Mouse (Mus musculus) midbrain, embryonic 12.5 days (tissue): ENCODE measurements at regions not wholly inside any gene's neighbourhood (a gene's known extent, or its start where the extent isn't known, plus 50 kb on each side); places are given as distances from the start of the nearest gene placed in this dataset.

Source experiments
- ATAC-seq: fragments of 200-750 bp; cut with Nextera tagmentation; 2 replicates; pipeline ENCODE4 v1.8.0; 2017; ENCODE audit warnings: low read depth, moderate TSS enrichment, moderate library complexity; ENCODE audit not compliant: low FRiP score
- H3K27ac ChIP-seq: fragments of 300-500 bp; sonication (generic); replicated peaks from 2 replicates; pipeline ENCODE4 v1.5.1; 2016; ENCODE audit warnings: mild to moderate bottlenecking
- H3K27me3 ChIP-seq: fragments of 300-500 bp; sonication (generic); 2 replicates; pipeline ENCODE4 v1.6.1; 2016; ENCODE audit warnings: mild to moderate bottlenecking
- H3K36me3 ChIP-seq: fragments of 300-500 bp; sonication (generic); 2 replicates; pipeline ENCODE4 v1.6.1; 2016
- H3K4me1 ChIP-seq: fragments of 300-500 bp; sonication (generic); 2 replicates; pipeline ENCODE4 v1.6.1; 2016
- H3K4me2 ChIP-seq: fragments of 300-500 bp; sonication (generic); replicated peaks from 2 replicates; pipeline ENCODE4 v1.6.1; 2016; ENCODE audit warnings: mild to moderate bottlenecking, moderate library complexity
- H3K4me3 ChIP-seq: fragments of 300-500 bp; sonication (generic); 2 replicates; pipeline ENCODE4 v1.5.1; 2016; ENCODE audit warnings: mild to moderate bottlenecking
- H3K9ac ChIP-seq: fragments of 300-500 bp; sonication (generic); replicated peaks from 2 replicates; pipeline ENCODE4 v1.6.1; 2016; ENCODE audit warnings: mild to moderate bottlenecking, moderate library complexity
- H3K9me3 ChIP-seq: fragments of 300-500 bp; sonication (generic); 2 replicates; pipeline ENCODE4 v1.6.1; 2016; ENCODE audit warnings: mild to moderate bottlenecking
- WGBS: fragments of 180-500 bp; shearing (Covaris S2); methylation state at CpG from one replicate; pipeline ENCODE4 v1.1.7; 2016; 5-methylcytosine and 5-hydroxymethylcytosine counted together

DNA sequence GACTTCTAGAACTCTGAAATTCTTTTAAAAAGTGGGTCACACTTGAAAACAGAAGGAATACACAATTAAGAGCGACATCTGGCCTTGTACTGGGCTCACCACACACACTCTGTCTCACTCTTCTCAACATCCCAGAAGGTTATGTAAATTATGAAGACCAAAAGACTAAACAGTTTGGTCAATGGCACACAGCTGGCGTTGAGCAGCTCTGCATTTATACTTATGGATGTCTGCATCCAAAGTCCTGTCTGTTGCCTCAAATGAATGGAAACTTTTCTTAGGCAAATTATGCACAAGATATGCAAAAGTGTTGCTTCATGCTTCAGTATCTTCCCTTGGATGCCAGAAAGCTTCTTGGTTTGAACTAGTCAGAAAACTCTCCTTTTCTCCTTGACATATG lies 323.5 kb downstream of the Ppp3ca start:
- no peak for ATAC-seq
- Histone ChIP-seq H3K27me3 (no peaks in the 10 kb centered on the region), H3K4me3 (no peak overlapping the region), H3K9ac (no peak overlapping the region), H3K9me3 (no peaks in the 10 kb centered on the region), H3K4me1 (no peaks in the 10 kb centered on the region), H3K27ac (no peak overlapping the region), H3K36me3 (no peaks in the 10 kb centered on the region), H3K4me2 (no peak overlapping the region)
- WGBS: 85% methylated on average over 2 of the region's 2 CpGs

DNA sequence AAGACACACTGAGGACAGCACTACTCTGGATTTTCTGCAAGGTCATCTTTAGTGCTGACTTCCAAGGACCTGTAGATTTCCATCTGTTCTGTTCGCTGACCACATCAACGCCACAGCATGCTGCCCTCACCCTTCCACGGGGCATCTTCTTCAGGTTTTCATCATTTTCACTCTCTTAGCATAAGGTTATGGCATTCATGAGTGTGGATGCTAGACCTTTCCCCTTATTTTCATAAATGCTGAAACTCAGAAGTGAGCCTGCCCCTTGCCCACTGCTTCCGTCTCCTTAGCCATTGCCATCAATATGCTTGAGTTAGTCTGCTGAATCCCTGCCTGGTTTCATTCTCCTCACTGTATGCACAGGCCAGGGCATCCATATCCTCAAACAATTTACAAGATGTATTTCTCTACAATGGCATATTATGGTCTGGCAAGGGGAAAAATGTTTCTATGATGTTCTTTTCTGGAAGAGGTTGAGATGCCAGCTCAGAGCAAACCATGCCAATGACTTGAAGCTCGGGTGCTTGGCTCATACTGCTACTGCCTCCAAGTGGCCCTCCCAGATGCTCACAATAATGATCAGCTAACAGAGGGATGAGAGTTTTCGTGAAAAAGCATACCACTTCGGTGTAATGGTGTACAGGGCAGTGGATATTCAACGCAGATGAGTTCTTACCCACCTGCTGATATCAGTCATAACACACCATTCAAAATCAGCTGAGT lies 324.6 kb downstream of the Ppp3ca start:
- ATAC-seq: no peak
- Histone ChIP-seq H3K9me3 (no peaks in the 10 kb centered on the region), H3K27ac (no peak overlapping the region), H3K9ac (no peak overlapping the region), H3K4me1 (no peaks in the 10 kb centered on the region), H3K4me3 (no peak overlapping the region), H3K36me3 (no peaks in the 10 kb centered on the region), H3K4me2 (no peak overlapping the region), H3K27me3 (no peaks in the 10 kb centered on the region)
- 92% methylated on average over 8 of the region's 8 CpGs for WGBS

DNA sequence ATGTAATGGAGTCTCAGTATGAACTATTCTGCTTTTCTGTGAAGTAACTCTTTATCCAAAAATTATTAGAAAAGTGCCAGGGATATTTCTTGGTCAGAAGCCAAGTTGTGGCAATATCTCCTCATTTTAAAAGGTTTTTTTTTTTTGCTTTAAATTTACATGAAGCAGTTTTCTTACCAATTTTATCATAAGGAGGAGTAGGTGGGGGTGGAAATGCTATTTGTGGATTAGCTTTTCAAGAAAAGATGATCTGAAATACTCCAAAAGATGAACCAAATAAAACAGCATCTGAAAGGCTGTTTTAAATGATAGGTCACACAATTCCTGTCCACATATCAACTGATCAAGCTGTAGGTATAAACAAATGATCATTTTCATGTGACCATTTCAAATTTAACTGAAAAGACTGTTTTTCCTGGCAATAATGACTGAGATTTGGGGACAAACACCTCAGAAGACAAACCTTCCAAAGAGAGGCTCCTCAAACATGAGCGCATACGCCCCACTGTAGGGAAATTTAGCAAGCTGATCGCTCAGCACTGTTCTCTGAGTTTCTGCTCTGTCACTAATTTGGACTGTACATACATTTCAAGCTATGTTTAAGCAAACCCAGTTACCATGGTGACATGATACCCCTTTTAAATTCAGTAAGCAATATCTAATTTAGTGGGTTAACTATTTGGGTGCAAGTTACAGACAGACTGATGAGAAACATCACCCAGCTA lies 325.8 kb downstream of the Ppp3ca start:
- Histone ChIP-seq H3K9me3 (no peaks in the 10 kb centered on the region), H3K4me3 (no peak overlapping the region), H3K9ac (no peak overlapping the region), H3K27me3 (no peaks in the 10 kb centered on the region), H3K27ac (no peak overlapping the region), H3K4me1 (no peaks in the 10 kb centered on the region), H3K36me3 (no peaks in the 10 kb centered on the region), H3K4me2 (no peak overlapping the region)
- no peak for ATAC-seq
- WGBS: 94% methylated on average over 3 of the region's 3 CpGs

GRCm38 (mm10) chr3:136996381-136996895 lies 326.5 kb downstream of the Ppp3ca start:
- no peak overlapping the region for H3K4me2 ChIP-seq
- no peaks in the 10 kb centered on the region for H3K27me3 ChIP-seq
- no peak overlapping the region for H3K4me3 ChIP-seq
- H3K4me1 ChIP-seq: no peaks in the 10 kb centered on the region
- H3K9ac ChIP-seq: no peak overlapping the region
- no peak overlapping the region for H3K27ac ChIP-seq
- no peak for ATAC-seq
- WGBS: 87% methylated on average over 5 of the region's 5 CpGs
- no peaks in the 10 kb centered on the region for H3K36me3 ChIP-seq
- H3K9me3 ChIP-seq: no peaks in the 10 kb centered on the region

GRCm38 (mm10) chr3:137011551-137011950 lies 329.3 kb upstream of the Emcn start:
- Histone ChIP-seq H3K4me1 (no peaks in the 10 kb centered on the region), H3K4me3 (no peak overlapping the region), H3K9me3 (no peaks in the 10 kb centered on the region), H3K27ac (no peak overlapping the region), H3K36me3 (no peaks in the 10 kb centered on the region), H3K4me2 (no peak overlapping the region), H3K27me3 (no peaks in the 10 kb centered on the region), H3K9ac (no peak overlapping the region)
- WGBS: 82% methylated on average over 2 of the region's 2 CpGs
- no peak; the same call in 1 of the 2 replicates for ATAC-seq

DNA sequence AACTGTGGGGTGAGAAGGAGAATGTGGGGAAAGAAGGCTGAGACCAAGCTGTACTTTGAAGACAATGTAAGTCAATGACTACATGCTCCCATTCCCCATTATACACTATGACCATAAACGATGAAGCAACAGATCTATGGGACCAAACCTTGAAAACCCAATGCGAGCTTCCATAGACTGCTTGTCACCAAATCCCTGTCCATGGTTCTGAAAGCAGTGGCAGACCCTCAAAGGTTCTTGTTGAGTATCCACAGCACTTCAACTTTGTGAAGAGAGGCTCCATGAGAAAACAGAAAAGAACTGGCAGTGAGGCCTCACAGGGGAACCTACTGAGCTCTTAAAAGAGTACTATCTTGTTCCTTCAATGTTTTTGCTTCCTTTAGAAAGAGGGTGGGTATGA lies 326.2 kb upstream of the Emcn start:
- Histone ChIP-seq H3K9ac (no peak overlapping the region), H3K36me3 (no peaks in the 10 kb centered on the region), H3K4me3 (no peak overlapping the region), H3K4me2 (no peak overlapping the region), H3K4me1 (no peaks in the 10 kb centered on the region), H3K27me3 (no peaks in the 10 kb centered on the region), H3K27ac (no peak overlapping the region), H3K9me3 (no peaks in the 10 kb centered on the region)
- no peak for ATAC-seq
- WGBS: 78% methylated on average over 2 of the region's 2 CpGs

DNA sequence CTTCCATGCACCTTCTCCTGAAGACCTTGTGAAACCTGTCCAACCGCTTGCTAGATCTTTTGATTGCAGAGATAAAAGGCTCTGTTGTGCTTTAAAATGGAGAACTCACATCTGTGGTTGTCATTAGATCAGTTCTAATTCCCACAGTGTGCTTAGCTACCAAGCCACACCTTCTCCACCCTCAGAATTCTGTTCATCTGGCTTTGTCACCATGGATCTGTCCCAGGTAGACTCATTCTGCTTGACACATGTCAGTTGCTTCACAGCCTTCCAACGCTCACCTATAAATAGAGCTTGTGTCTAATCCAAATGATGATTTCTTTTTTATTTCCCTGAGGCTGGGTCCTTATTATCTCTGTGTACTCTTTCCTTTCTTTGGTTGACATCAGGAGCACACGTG lies 325.7 kb upstream of the Emcn start:
- H3K36me3 ChIP-seq: no peaks in the 10 kb centered on the region
- H3K27me3 ChIP-seq: no peaks in the 10 kb centered on the region
- H3K27ac ChIP-seq: no peak overlapping the region
- H3K4me1 ChIP-seq: no peaks in the 10 kb centered on the region
- H3K9me3 ChIP-seq: no peaks in the 10 kb centered on the region
- no peak for ATAC-seq
- H3K4me3 ChIP-seq: no peak overlapping the region
- H3K4me2 ChIP-seq: no peak overlapping the region
- no peak overlapping the region for H3K9ac ChIP-seq
- 86% methylated on average over 3 of the region's 3 CpGs for WGBS

DNA sequence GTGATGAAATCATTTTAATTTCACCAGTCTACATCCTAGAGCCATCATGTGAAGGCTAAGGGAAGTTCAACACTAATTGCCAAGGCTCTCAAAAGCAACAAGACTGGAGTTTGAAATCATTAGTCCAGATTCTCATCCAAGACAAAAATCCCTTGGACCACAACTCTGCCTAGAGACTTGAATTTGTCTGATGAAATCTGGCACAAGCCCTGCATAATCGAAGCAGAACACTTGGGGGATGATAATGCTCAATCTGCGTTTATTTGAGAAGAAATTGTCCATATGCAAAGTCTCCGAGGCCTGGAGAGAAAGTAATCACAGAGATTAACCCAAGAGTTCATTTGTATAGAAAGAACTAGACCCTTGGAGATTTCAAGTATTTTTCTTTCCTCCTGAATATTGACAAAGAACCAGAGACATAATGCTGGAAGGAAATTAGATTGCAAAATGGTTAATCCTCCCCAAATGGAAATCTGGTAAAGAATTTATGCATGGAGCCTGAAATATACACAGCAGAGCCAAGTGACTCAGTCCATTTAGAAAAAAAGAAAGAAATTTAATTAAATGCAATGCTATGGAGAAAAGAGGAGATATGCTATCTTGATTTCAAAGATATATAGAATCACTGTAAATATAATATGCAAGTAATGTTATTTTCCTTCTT lies 320.8 kb upstream of the Emcn start:
- ATAC-seq: peak; percentile 30; the same call in 1 of the 2 replicates
- WGBS: 40% methylated on average over 3 of the region's 3 CpGs
- no peaks in the 10 kb centered on the region for H3K9me3 ChIP-seq

GRCm38 (mm10) chr3:137029546-137029945 lies 311.3 kb upstream of the Emcn start:
- 69% methylated on average over 2 of the region's 2 CpGs for WGBS
- H3K4me1 ChIP-seq: no peaks in the 10 kb centered on the region; the same call in 1 of the 2 replicates
- no peak overlapping the region for H3K4me2 ChIP-seq
- H3K9ac ChIP-seq: no peak overlapping the region
- no peak overlapping the region for H3K4me3 ChIP-seq
- H3K27me3 ChIP-seq: no peaks in the 10 kb centered on the region
- no peak for ATAC-seq
- no peaks in the 10 kb centered on the region for H3K9me3 ChIP-seq
- no peak overlapping the region for H3K27ac ChIP-seq
- no peaks in the 10 kb centered on the region for H3K36me3 ChIP-seq

More for the DNA sequence above, 320.8 kb upstream of the Emcn start:
- Histone ChIP-seq H3K4me1 (no peaks in the 10 kb centered on the region), H3K27ac (no peak overlapping the region), H3K4me3 (no peak overlapping the region), H3K4me2 (no peak overlapping the region), H3K27me3 (no peaks in the 10 kb centered on the region), H3K9ac (no peak overlapping the region), H3K36me3 (no peaks in the 10 kb centered on the region)

DNA sequence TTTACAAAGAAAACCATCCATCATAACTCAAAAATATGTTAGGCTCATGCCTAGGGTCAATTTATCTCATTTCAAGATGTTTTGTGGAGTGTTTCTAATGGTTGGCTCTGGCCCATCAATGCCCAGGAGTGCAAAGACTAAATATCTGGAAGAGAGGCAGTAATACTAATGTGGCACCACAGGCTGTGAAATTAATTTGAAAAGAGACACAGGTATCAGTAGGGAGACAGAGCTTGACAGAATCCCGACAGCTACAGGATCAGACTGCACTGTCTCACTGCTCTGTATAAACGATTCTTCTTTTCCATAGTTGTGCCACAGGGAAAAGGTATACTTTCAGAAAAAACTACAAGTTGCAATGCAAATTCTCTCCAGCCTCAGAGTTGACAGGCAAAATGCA lies 308.1 kb upstream of the Emcn start:
- WGBS: 83% methylated on average over 2 of the region's 2 CpGs
- no peak overlapping the region for H3K4me2 ChIP-seq
- H3K9me3 ChIP-seq: no peaks in the 10 kb centered on the region
- no peaks in the 10 kb centered on the region; the same call in 1 of the 2 replicates for H3K4me1 ChIP-seq
- no peak overlapping the region for H3K9ac ChIP-seq
- no peak for ATAC-seq
- no peak overlapping the region for H3K27ac ChIP-seq
- H3K4me3 ChIP-seq: no peak overlapping the region
- H3K27me3 ChIP-seq: no peaks in the 10 kb centered on the region
- no peaks in the 10 kb centered on the region for H3K36me3 ChIP-seq

- H3K4me2 ChIP-seq: no peak overlapping the region
- H3K4me1 ChIP-seq: no peaks in the 10 kb centered on the region
- WGBS: 86% methylated on average over 8 of the region's 8 CpGs
- H3K9ac ChIP-seq: no peak overlapping the region
- no peaks in the 10 kb centered on the region for H3K27me3 ChIP-seq
- no peak for ATAC-seq
- no peaks in the 10 kb centered on the region for H3K9me3 ChIP-seq
- H3K27ac ChIP-seq: no peak overlapping the region
- H3K4me3 ChIP-seq: no peak overlapping the region
- no peaks in the 10 kb centered on the region for H3K36me3 ChIP-seq
Observed at GRCm38 (mm10) chr3:137039638-137040037, 301.2 kb upstream of the Emcn start.
